Mouse (Mus musculus) neutrophil, adult 5-6 weeks (primary cell): ENCODE results near the gene Heatr5a. TPM values are rescaled to one million over a fixed set of nuclear protein-coding genes. Genes with fewer than 3 reads are reported as not detected.
A peak's percentile ranks its signal among the peaks of the same experiment; 100 is the strongest.

ENCODE experiments used
- ATAC-seq: fragments of 151-379, 151-347 bp; 2 replicates; pipeline ENCODE4 v1.8.0; 2017; ENCODE audit warnings: mild to moderate bottlenecking, moderate TSS enrichment; ENCODE audit not compliant: insufficient number of reproducible peaks, poor library complexity, low FRiP score, severe bottlenecking; ENCODE audit errors: extremely low read depth
- total RNA-seq: library from RNA; stranded (forward); fragments of 200-1000 nt; gene quantifications from 2 replicates; pipeline ENCODE4 v1.2.3, GENCODE M21; 2017

The Heatr5a gene
- total RNA-seq, 1 experiment from 2014 or later, result 28.9 TPM

DNA sequence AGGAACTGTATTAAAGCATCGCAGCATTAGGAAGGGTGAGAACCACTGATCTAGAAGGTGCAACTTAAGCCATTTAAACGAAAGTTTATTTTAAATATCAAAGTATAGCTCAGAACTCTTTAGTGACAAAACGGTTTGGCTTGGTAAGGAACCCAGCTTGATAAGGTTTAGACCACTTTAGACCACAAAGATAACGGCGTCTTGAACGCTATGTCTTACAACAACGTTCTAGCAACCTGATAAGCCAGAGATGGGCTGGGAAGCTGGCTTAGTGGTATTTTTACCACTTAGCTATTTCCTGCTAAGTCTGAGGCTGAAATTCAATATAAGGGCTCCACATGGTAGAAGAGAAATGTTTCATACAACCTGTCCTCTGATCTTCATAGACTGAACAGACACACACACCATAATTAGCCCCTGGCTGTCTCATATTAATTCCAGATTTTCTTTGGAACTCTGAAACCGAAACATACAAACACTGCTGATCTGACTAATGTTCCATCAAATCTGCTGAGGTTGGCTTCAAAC, 114.3 kb downstream of the Heatr5a start:
- no peak for ATAC-seq

- ATAC-seq, result no peak
Observed at GRCm38 (mm10) chr12:51855872-51856271, 115.2 kb downstream of the Heatr5a start.

DNA sequence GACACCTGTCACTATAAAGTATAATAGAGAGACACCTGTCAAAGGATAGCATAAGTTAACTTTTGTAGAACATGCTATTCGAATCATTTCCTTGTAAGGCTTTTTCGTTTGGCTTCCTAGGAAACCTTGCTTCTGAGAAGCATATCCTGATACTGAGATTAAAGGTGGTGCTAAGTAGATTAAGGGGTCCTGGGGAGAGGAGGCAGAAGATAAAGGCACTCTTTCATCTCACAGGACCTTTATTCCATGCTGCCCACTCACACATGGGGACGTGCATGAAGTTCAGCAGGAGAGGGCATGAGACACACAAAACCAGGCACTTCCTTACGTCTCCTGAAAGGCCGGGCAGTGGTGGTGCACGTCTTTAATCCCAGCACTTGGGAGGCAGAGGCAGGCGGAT, 115.7 kb downstream of the Heatr5a start:
- ATAC-seq, result no peak

DNA sequence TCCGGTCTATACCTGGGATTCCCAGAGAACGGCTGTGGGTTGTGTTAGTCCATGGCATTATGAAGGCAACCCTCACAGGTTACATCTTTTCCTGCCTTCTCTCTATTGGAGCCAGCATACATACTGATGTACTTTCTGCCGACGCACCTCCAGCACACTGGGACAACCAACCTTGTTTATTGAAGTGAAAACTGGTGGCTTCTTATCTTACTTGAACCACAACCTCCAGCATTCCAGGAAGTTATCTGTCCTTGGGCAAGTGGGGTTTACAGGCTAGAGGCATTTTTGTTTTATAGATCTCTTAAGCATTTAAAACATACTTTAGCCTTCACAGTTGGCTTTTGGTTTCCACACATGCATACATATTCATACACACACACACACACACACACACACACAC, 119.5 kb downstream of the Heatr5a start:
- ATAC-seq, result no peak

DNA sequence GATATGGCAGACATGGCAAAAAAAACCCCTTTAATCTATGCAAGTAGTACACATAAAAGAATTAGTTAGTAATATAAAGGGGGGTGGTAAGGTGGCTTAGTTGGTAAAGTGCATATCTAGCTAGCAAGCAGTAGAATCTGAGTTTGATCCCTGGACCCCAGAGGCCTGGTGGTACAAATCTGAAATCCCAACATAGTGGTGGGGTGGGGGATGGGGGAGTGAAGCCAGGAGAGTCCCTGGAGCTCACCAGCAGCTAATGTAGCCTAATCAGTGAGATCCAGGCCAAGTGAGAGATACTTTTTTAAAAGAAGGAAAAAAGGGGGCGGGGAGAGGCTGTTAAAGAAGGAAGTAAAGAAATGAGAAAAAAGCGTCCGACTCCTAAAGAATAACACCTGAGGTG, 120.0 kb downstream of the Heatr5a start:
- ATAC-seq, result no peak

- ATAC-seq, result no peak
Observed at GRCm38 (mm10) chr12:51850339-51850738, 120.8 kb downstream of the Heatr5a start.

DNA sequence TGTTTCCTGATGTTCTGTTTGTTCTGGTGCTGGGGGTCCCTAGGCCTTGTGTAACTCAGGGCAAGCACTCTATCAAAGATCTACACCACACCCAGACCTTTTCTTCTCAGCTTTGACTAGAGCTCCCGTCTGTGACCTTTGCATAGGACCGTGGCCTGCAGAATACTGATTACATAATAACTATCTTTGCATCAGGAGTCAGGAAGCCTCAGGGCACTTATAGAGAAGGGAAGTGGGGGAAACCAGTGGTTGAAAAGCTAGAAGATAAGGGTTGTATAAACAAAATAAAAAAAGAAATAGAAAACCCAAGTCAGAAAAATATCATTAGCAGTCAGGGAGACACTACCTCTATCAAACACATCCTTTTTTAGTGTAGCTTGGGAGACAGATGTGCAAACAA, 121.2 kb downstream of the Heatr5a start:
- no peak for ATAC-seq

GRCm38 (mm10) chr12:51847953-51848680, 123.0 kb downstream of the Heatr5a start:
- no peak for ATAC-seq

GRCm38 (mm10) chr12:51845261-51845660, 125.9 kb downstream of the Heatr5a start:
- no peak for ATAC-seq

- ATAC-seq, result peak; percentile 100
Observed at GRCm38 (mm10) chr12:51844771-51845256, 126.3 kb downstream of the Heatr5a start.

GRCm38 (mm10) chr12:51843576-51844520, 127.3 kb downstream of the Heatr5a start:
- no peak for ATAC-seq

DNA sequence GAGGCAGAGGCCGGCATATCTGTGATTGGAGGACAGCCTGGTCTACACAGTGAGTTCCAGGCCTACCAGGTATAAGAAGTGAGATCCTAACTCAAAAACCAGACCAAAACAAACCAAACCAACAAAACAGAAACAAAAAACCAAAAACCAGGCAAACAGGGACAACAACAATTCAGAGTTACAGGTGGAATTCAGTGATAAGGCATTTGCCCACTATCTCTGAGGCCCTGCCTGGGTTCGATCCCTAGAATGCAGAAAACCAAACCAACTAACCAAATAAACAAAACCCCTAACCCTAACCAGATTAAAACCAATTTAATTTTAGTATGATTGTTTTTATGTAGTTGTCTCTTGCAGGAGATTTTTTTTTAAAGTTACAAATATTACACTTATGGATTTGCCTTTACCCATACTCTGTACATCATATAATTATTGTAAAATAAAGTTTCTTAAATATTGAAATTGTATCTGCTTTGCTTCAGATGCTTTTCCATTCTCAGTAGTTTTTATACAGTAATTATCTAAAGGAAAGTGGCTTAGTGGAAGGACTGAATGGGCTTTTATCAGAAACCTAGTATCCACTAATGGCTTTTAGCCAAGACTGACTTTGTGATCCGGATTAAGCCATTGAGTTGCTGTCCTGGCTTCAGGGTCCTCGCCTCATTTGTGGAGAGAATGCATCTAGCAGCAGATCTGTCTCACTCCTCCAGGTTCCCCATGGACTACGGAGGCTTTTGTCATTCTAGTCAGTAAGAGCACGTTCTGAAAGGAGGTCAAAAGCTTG, 128.8 kb downstream of the Heatr5a start:
- no peak for ATAC-seq

- no peak for ATAC-seq
Observed at GRCm38 (mm10) chr12:51839856-51840255, 131.3 kb downstream of the Heatr5a start.

- ATAC-seq, result no peak
Observed at GRCm38 (mm10) chr12:51835219-51835618, 135.9 kb downstream of the Heatr5a start.

- ATAC-seq, result no peak
Observed at GRCm38 (mm10) chr12:51831931-51832330, 139.2 kb downstream of the Heatr5a start.

GRCm38 (mm10) chr12:51831296-51831695, 139.8 kb downstream of the Heatr5a start:
- ATAC-seq, result no peak

DNA sequence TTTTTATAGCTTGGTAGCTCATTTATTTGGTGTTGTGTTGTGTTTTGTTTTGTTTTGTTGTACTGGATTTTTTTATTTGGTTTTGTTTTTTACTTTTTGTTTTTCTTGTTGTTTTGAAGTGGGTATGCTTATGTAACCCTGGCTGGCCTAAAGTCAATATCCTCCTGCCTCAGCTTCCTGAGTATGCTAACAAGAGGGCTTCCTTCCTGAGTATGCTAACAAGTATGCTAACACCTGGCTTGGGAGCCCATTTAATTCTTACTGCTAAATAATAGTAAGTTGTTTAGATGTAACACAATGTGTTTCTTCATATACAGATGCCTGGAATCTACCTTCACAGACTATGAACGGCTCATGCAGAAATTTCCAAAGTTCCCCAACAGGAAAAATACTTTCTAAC, 140.4 kb downstream of the Heatr5a start:
- ATAC-seq, result no peak

DNA sequence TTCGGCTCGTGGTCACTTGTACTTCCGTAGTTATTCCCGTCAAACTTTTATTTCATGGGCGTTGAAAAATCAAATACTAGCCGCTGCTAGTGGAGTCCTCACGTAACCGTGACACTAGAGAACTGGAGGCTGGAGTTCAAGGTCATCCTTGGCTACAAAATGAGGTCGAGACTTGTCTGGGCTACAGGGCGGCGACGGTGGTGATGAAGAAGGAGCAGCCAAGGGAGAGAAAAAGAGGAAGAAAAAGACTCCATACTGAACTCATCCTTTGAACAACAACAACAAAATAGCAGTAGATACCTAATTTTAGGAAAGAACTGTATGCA, 141.1 kb downstream of the Heatr5a start:
- ATAC-seq, result peak; percentile 20; the same call in 1 of the 2 replicates
